ENCODE assay signal across 1 mouse cellular context in genomic region chr15:98957475-98957874, GRCm38 (mm10).
A peak's percentile ranks its signal among the peaks of the same experiment; 100 is the strongest.
TF ChIP-seq lines count a peak whose summit lies in the region.

No protein-coding gene starts in this region.

TF ChIP-seq in myocyte, 11 proteins besides CTCF, POLR2A, EP300 and RAD21:
- TF ChIP-seq USF1 (IDR thresholded peaks at IDR 0.05; ENCODE audit: low read depth): no peak
- peak in 2 of 3 experiments; percentile 35 to 45 for TF ChIP-seq MYOD1 (IDR thresholded peaks at IDR 0.05; ENCODE audit: control insufficient read depth in 1 of 3, insufficient read length in 2 of 3, low read depth in 2 of 3)
- peak in 2 of 3 experiments; percentile 33 to 67 for TF ChIP-seq MYOG (IDR thresholded peaks at IDR 0.05; ENCODE audit: control insufficient read depth in 1 of 3, insufficient read depth in 1 of 3, insufficient read length in 2 of 3, low read depth in 2 of 3)
- TF ChIP-seq E2F4 (IDR thresholded peaks at IDR 0.05; ENCODE audit: insufficient read depth): no peak
- TF ChIP-seq MAX (IDR thresholded peaks at IDR 0.05; ENCODE audit: low read depth): no peak
- TF ChIP-seq TCF12 (IDR thresholded peaks at IDR 0.05; ENCODE audit: insufficient read depth, poor library complexity, severe bottlenecking): no peak
